Mouse (Mus musculus): Measurements from ENCODE around the gene Pml. TPM values are rescaled to one million over a fixed set of nuclear protein-coding genes. Genes with fewer than 3 reads are reported as not detected.

The Pml gene
- polyA plus RNA-seq, 1 experiment from 2014 or later, result 16.1 TPM

DNA sequence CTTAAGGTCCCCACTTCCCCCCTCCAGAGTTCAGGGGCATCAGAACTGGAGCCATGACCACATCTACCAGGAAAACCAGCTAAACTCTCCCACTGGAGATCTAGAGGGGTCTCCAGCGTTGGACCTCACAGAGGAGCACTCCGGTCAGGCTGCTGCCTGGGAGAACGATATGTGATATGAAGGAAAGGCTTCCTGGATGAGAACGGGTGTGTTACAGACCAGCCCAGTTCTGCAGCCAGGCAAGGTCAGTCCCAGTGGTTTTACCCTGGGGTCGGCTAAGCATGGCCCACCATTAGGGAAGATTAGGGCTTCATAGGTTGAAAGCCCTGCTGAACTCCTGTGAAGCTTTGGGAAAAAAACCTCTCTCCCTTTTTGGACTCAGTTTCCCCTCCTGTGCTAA, 36.2 kb downstream of the Pml start:
- Histone ChIP-seq H3K4me3 (replicated peaks) (no peak overlapping the region), H3K4me1 (replicated peaks) (peaks cover 19% of the 10 kb centered on the region), H3K36me3 (no peaks in the 10 kb centered on the region), H3K27ac (no peak overlapping the region), H3K9me3 (no peaks in the 10 kb centered on the region), H3K27me3 (peaks cover 8% of the 10 kb centered on the region), H3K9ac (replicated peaks) (no peak overlapping the region), H3K4me2 (no peak overlapping the region)
- 64% methylated on average over 5 of the region's 5 CpGs for WGBS
- ATAC-seq (ENCODE audit: insufficient number of reproducible peaks, insufficient read depth, low FRiP score, low TSS enrichment, low read depth), result no peak

DNA sequence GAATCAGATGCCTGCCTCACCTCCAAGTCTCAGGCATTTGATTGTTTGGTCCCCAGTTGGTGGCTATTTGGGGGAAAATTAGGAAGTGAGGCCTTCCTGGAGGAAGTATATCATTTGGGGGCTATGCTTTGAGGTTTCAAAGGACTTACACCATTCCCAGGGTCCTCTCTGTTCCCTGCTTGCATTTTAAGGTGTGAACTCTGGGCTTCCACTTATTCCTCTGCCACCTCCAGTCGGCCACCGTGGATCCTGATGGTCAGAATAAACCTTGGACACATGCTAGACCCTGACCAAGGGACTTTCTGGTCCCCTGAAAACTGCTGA, 39.3 kb downstream of the Pml start:
- Histone ChIP-seq H3K36me3 (no peaks in the 10 kb centered on the region), H3K27ac (no peak overlapping the region), H3K9me3 (no peaks in the 10 kb centered on the region), H3K4me3 (replicated peaks) (no peak overlapping the region), H3K4me2 (no peak overlapping the region), H3K9ac (replicated peaks) (no peak overlapping the region), H3K4me1 (replicated peaks) (peaks cover 14% of the 10 kb centered on the region), H3K27me3 (peaks cover 16% of the 10 kb centered on the region)
- WGBS, result 78% methylated on average over 2 of the region's 2 CpGs
- ATAC-seq (ENCODE audit: insufficient number of reproducible peaks, insufficient read depth, low FRiP score, low TSS enrichment, low read depth), result no peak

DNA sequence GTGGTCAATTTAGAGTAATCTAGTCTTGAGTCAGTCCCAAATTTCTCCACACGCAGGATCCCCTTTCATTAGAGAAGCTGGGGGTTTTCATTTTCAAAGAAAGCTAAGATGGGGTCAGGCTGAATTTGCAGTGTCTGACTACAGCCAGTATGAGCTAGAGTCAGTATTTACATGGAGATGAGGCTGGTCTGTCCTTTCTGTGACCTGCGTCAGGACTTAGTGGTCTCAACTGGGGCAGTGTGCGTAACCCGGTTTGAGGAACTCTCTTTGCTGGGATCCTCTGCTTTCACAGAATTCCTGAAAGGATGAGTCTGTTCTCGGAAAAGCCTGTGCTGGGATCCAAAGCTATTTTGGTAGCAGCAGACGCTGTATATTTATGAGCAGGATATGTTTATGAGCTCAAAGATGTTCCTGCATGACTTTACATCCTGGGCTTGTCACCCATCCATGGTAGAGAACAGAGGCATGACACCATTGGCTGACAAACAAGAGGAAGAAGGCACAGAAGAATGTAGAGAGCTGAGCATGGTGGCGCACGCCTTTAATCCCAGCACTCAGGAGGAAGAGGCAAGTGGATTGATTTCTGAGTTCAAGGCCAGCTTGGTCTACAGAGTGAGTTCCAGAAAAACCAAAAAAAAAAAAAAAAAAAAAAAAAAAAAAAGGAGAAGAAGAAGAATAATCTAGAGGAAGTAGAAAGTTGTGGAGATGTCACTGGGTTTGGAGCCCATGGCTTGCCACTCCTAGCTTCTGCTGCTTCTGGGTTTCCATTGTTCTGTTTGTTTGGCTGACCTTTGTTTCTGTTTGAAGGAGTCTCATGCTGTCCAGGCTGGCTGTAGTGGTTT, 39.9 kb downstream of the Pml start:
- Histone ChIP-seq H3K36me3 (no peaks in the 10 kb centered on the region), H3K4me2 (no peak overlapping the region), H3K9me3 (no peaks in the 10 kb centered on the region), H3K27ac (no peak overlapping the region), H3K4me3 (replicated peaks) (no peak overlapping the region), H3K4me1 (replicated peaks) (peaks cover 11% of the 10 kb centered on the region), H3K27me3 (peaks cover 22% of the 10 kb centered on the region), H3K9ac (replicated peaks) (no peak overlapping the region)
- no peak for ATAC-seq (ENCODE audit: insufficient number of reproducible peaks, insufficient read depth, low FRiP score, low TSS enrichment, low read depth)
- WGBS, result 77% methylated on average over 8 of the region's 8 CpGs

DNA sequence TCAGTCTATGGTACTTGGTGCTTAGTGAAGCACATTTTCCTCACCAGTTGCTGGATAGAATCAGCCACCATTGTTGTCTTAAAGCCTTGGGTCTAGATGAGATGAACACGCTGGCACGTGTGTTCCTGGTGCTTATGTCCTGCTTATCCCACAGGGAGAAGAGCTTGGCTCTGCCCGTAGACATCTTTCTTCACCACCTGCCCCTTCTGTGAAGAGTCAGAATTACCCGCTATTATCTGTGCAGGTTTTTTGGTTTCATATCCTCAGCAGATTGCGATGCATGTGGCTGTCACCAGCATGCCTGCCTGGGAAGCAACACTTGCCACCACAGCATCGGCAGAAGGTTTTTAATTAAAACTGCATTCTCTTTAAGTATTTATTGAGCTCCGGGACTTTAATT, 43.6 kb downstream of the Pml start:
- ATAC-seq (ENCODE audit: insufficient number of reproducible peaks, insufficient read depth, low FRiP score, low TSS enrichment, low read depth), result no peak
- 87% methylated on average over 7 of the region's 7 CpGs for WGBS
- no peaks in the 10 kb centered on the region for H3K36me3 ChIP-seq
- no peak overlapping the region for H3K4me2 ChIP-seq
- H3K9me3 ChIP-seq, result no peaks in the 10 kb centered on the region
- H3K9ac ChIP-seq (replicated peaks), result no peak overlapping the region
- no peak overlapping the region for H3K27ac ChIP-seq
- no peak overlapping the region for H3K4me3 ChIP-seq (replicated peaks)
- H3K4me1 ChIP-seq (replicated peaks), result peaks cover 28% of the 10 kb centered on the region
- H3K27me3 ChIP-seq, result peaks cover 48% of the 10 kb centered on the region

DNA sequence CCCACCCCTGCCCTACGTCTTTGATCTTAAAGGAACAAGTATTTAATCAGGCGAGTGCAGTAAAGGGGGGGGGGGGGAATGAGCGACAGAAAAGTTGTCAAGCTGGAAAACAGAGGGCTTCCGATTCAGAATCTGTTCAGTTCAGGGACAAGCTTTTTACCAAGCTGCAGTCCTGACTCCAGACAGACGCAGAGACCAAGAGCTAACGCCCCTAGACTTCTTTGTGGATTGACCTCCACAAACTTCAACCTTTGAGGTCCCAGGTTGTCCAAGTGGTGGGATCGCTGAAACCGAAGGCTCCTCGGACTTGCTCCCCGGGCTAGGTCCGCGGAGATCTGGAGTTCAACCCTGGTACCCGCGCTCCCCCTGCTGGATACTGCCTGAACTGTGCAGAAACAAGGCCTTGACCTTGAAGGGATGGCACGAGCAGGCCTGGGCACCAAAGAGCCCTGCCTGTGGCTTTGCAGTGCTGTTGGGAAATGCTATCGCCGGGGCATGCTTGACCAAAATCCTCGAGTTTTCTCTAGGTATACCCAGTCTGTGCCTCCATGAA, 45.1 kb downstream of the Pml start:
- Histone ChIP-seq H3K27me3 (peaks cover 63% of the 10 kb centered on the region), H3K9me3 (no peaks in the 10 kb centered on the region), H3K9ac (replicated peaks) (peak overlapping the region; percentile 8; the same call in 1 of the 2 replicates), H3K36me3 (no peaks in the 10 kb centered on the region), H3K4me2 (peak overlapping the region; percentile 53), H3K27ac (no peak overlapping the region), H3K4me3 (replicated peaks) (peak overlapping the region; percentile 36), H3K4me1 (replicated peaks) (peaks cover 38% of the 10 kb centered on the region)
- peak; percentile 67 for ATAC-seq (ENCODE audit: insufficient number of reproducible peaks, insufficient read depth, low FRiP score, low TSS enrichment, low read depth)
- 4% methylated on average over 18 of the region's 18 CpGs for WGBS

DNA sequence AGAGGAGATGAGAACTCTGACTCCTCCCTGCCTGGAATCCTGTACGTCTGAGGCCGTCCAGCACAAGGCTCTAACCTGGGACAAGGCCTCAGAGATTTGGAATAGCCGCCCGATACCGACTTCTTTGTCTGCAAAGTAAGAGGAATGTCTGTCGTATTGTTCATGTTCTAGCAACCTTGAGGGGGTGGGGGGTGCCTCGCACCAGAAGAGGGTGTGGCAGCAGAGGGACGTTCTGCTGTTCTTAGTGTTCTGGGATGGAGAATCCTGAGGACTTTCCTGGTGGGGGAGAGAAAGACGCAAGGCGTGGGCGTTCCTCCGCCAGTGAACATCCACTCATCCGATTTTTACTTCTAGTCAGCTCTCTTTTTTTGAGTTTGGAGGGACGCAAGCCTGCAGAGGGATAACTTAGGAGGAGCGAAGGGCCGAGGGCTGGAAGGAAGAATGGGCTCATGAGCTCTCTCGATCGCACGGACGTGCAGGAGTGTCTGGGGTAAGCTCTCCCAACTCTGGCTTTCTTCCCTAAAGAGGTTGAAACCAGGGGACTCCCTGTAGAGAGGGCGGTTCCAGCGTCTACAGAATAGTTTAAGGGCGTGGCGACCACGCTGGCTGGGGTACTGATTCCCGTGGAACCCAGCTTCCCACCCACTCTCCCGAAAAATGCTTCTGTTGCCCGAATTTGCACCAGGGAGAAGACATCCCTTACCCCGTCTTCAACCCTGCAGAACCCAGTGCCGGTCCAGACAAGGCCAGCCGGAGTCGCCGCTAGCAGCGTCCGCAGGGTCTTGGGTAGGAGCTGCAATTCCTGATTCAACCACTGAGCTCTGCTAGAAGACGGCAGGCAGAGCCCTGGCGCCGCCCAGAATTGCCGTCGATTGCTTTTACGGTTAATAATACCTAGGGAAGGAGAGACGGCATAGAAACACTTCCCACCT, 45.8 kb downstream of the Pml start, which contains the start of the genes Islr and Islr2:
TSS of gene Islr (minus strand) at position 791 of the 932 bp plus-strand sequence.
TSS of gene Islr2 (minus strand) at position 804 of the 932 bp plus-strand sequence.
- Histone ChIP-seq H3K27ac (no peak within 1 kb of the TSS), H3K36me3 (no peaks in the 10 kb centered on the region), H3K27me3 (peaks cover 71% of the 10 kb centered on the region), H3K9ac (replicated peaks) (peak within 1 kb of the TSS; percentile 8; the same call in 1 of the 2 replicates), H3K9me3 (no peaks in the 10 kb centered on the region), H3K4me2 (peak within 1 kb of the TSS; percentile 53), H3K4me3 (replicated peaks) (peak within 1 kb of the TSS; percentile 36), H3K4me1 (replicated peaks) (peaks cover 45% of the 10 kb centered on the region)
- peak; percentile 77 for ATAC-seq (ENCODE audit: insufficient number of reproducible peaks, insufficient read depth, low FRiP score, low TSS enrichment, low read depth)
- 1% methylated on average over 42 of the region's 42 CpGs for WGBS

DNA sequence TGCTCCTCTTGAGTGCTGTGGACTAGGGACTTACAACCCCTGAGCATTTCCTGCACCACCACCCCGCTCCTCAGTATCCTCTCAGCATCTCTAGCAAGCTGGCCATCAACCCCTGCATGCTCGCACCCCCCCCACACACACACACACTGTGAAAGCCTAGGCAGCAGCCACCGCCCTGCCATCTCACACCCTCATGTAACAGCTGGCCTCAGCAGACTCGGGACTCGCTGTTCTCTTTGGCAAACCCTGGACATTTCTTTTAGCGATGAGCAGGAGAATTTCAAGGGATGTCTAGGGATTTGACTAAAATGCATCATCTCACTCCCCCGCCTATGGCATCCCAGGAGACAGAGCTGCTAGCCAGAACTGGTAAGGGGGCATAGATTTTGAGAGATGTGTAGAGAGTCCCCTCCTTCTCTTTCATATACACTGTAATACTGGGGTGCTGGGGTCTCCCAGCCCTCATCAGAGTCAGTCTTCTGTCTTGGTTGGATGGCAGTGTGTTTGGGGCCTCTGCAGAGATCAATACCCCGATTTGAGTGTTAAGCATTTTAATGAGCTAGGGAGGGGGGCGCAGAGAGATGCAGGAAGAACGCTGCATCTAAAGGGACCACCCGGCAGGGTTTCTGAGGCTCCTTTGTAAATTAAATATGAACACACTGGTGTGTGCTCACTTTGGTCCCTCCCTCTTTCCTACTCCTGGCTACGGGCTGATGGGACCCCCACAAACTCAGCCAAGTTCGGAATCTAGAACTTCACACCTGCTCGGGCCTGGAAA, 46.7 kb downstream of the Pml start:
- H3K4me2 ChIP-seq, result peak overlapping the region; percentile 53
- H3K4me3 ChIP-seq (replicated peaks), result peak overlapping the region; percentile 36
- no peak overlapping the region for H3K27ac ChIP-seq
- 2% methylated on average over 14 of the region's 14 CpGs for WGBS
- peaks cover 54% of the 10 kb centered on the region for H3K4me1 ChIP-seq (replicated peaks)
- no peak for ATAC-seq (ENCODE audit: insufficient number of reproducible peaks, insufficient read depth, low FRiP score, low TSS enrichment, low read depth)
- H3K9ac ChIP-seq (replicated peaks), result no peak overlapping the region
- no peaks in the 10 kb centered on the region for H3K36me3 ChIP-seq
- H3K27me3 ChIP-seq, result peaks cover 80% of the 10 kb centered on the region
- no peaks in the 10 kb centered on the region for H3K9me3 ChIP-seq

DNA sequence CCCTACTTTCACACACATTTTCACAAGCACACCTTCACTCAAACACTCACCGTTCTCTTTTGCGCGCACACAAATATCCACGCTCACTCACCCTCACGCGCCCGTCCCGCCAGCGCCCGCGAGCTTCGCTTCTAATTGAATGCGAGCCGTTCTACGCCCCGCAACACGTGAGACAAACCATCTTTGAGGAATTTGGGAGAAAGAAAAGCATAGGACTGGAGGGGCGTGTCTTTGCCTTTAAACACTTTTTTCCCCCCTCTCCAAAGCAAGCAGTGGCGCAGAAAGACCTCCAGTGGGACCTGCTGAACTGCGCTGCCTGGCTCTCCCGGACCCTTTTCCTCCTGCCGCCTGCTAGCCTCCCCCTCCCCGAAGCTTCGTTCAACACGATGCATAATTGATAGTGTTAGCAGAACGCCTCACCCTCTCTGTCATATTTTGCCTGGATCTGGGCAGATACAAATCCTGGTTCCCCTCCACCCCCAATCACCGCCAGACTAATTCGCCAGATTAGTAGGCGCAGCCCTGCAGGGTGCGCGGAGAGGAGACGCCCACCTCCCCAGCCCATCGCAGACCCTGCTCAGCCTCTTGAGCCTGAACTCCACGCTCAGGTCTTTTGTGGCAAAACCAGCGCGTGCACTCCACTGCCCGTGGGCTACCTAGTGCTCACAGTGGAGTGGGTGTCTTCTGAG, 47.6 kb downstream of the Pml start:
- Histone ChIP-seq H3K4me2 (peak overlapping the region; percentile 53), H3K27me3 (peaks cover 88% of the 10 kb centered on the region), H3K36me3 (no peaks in the 10 kb centered on the region), H3K9ac (replicated peaks) (0 out of 2 replicates have a peak overlapping the region, but pooled peaks have one; percentile 28), H3K9me3 (no peaks in the 10 kb centered on the region), H3K4me1 (replicated peaks) (peaks cover 63% of the 10 kb centered on the region), H3K4me3 (replicated peaks) (peak overlapping the region; percentile 32), H3K27ac (no peak overlapping the region)
- ATAC-seq (ENCODE audit: insufficient number of reproducible peaks, insufficient read depth, low FRiP score, low TSS enrichment, low read depth), result no peak
- 1% methylated on average over 37 of the region's 37 CpGs for WGBS

DNA sequence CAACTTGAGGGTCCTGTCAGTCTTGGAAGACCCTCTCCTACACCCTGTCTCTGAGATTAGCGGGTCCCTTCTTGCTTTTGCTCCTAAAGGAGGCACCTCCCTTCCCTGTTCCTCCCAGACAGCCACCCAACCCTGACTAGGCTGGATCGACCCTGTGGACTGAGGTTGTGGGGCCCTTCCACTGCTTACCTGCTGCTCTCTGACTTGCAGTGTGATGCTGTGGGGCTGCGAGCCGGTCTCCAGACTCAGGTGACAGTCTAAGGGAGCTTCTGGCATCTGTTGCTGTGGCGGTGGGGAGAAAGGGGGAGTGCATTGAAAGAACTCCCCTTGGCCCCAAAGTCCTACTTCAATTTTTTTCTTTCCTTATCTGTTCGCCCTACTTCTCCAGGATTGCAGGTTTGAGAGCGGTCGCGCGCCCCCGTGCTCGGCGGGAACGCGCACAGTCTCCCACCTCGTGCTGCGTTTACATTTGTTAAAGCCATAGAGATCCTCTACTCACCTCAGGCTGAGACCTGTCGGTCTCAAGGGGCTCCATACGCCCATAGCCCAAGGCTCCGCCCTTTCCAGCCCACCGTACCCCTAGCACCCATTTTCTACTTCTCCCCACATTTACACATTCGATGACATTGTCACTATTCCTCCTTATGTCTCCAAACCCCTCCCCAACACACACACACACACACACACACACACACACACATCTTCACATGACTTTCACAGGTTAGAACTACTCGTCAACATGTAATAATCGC, 48.3 kb downstream of the Pml start:
- H3K9ac ChIP-seq (replicated peaks), result no peak overlapping the region; the same call in 1 of the 2 replicates
- H3K4me3 ChIP-seq (replicated peaks), result peak overlapping the region; percentile 32
- WGBS, result 1% methylated on average over 24 of the region's 24 CpGs
- H3K4me2 ChIP-seq, result peak overlapping the region; percentile 53
- no peak overlapping the region; the same call in 1 of the 2 replicates for H3K27ac ChIP-seq
- no peak for ATAC-seq (ENCODE audit: insufficient number of reproducible peaks, insufficient read depth, low FRiP score, low TSS enrichment, low read depth)
- H3K4me1 ChIP-seq (replicated peaks), result peaks cover 70% of the 10 kb centered on the region
- H3K9me3 ChIP-seq, result no peaks in the 10 kb centered on the region
- peaks cover 96% of the 10 kb centered on the region for H3K27me3 ChIP-seq
- no peaks in the 10 kb centered on the region for H3K36me3 ChIP-seq

All from limb, embryonic 12.5 days (tissue).